Mouse (Mus musculus) hindbrain, embryonic 15.5 days (tissue): Measurements from ENCODE around the gene Lypd9. TPM values are rescaled to one million over a fixed set of nuclear protein-coding genes. Genes with fewer than 3 reads are reported as not detected.
"Not testable (repeated sequence)": the region's sequence is repeated elsewhere in the genome, so short reads cannot be mapped to it uniquely, and the experiment has no call there.

Experiments used
- ATAC-seq: fragments of 200-750 bp; cut with Nextera tagmentation; 2 replicates; pipeline ENCODE4 v1.8.0; 2017; ENCODE audit warnings: low read depth, moderate number of reproducible peaks, moderate TSS enrichment; ENCODE audit not compliant: low FRiP score
- H3K27ac ChIP-seq: fragments of 300-500 bp; sonication (generic); replicated peaks from 2 replicates; pipeline ENCODE4 v1.5.1; 2015; ENCODE audit warnings: mild to moderate bottlenecking, inconsistent platforms
- H3K27me3 ChIP-seq: fragments of 300-500 bp; sonication (generic); 2 replicates; pipeline ENCODE4 v1.6.1; 2015; ENCODE audit warnings: control low read depth, inconsistent platforms
- H3K36me3 ChIP-seq: fragments of 300-500 bp; sonication (generic); 2 replicates; pipeline ENCODE4 v1.6.1; 2015; ENCODE audit warnings: control low read depth, inconsistent platforms
- H3K4me1 ChIP-seq: fragments of 300-500 bp; sonication (generic); replicated peaks from 2 replicates; pipeline ENCODE4 v1.6.1; 2015; ENCODE audit warnings: control low read depth, inconsistent platforms
- H3K4me2 ChIP-seq: fragments of 300-500 bp; sonication (generic); 2 replicates; pipeline ENCODE4 v1.6.1; 2015; ENCODE audit warnings: moderate library complexity, mild to moderate bottlenecking, inconsistent platforms
- H3K4me3 ChIP-seq: fragments of 300-500 bp; sonication (generic); 2 replicates; pipeline ENCODE4 v1.5.1; 2015; ENCODE audit warnings: mild to moderate bottlenecking, inconsistent platforms
- H3K9ac ChIP-seq: fragments of 300-500 bp; sonication (generic); 2 replicates; pipeline ENCODE4 v1.6.1; 2015; ENCODE audit warnings: inconsistent platforms
- H3K9me3 ChIP-seq: fragments of 300-500 bp; sonication (generic); 2 replicates; pipeline ENCODE4 v1.6.1; 2016; ENCODE audit warnings: control low read depth, inconsistent platforms
- WGBS: fragments of 180-500 bp; shearing (Covaris S2); methylation state at CpG from one replicate; pipeline ENCODE4 v1.1.7; 2015; 5-methylcytosine and 5-hydroxymethylcytosine counted together
- polyA plus RNA-seq: library from polyadenylated mRNA; unstranded; fragments of >200 nt; fragmentation: Nextera tagmentation; extraction: Ambion mirVana; gene quantifications from 2 replicates; pipeline ENCODE4 v1.2.1, GENCODE M21; 2015

Gene Lypd9
- not detected in 2 replicates for polyA plus RNA-seq

GRCm38 (mm10) chr11:58452759-58453158 is at the start of gene Lypd9:
TSS of gene Lypd9 (minus strand) at chr11:58452923.
- H3K27me3 ChIP-seq, result no peaks in the 10 kb centered on the region
- H3K27ac ChIP-seq, result no peak within 1 kb of the TSS
- H3K4me2 ChIP-seq, result no peak within 1 kb of the TSS
- 0 out of 2 replicates have a peak, but pooled peaks cover 2% of the 10 kb centered on the region for H3K9me3 ChIP-seq
- no peak for ATAC-seq
- H3K9ac ChIP-seq, result no peak within 1 kb of the TSS
- H3K4me3 ChIP-seq, result no peak within 1 kb of the TSS
- H3K36me3 ChIP-seq, result no peaks in the 10 kb centered on the region
- no peaks in the 10 kb centered on the region for H3K4me1 ChIP-seq
- WGBS, result 93% methylated on average over 9 of the region's 9 CpGs

GRCm38 (mm10) chr11:58502472-58502871 is 49.7 kb upstream of the Lypd9 start, which contains the start of gene Olfr331:
TSS of gene Olfr331 (minus strand) at chr11:58502572.
- not testable (repeated sequence) for H3K27ac ChIP-seq, H3K9ac ChIP-seq, ATAC-seq, H3K9me3 ChIP-seq, H3K4me1 ChIP-seq, H3K27me3 ChIP-seq, H3K36me3 ChIP-seq, H3K4me3 ChIP-seq, H3K4me2 ChIP-seq

- Histone ChIP-seq H3K27ac (no peak overlapping the region), H3K9me3 (no peaks in the 10 kb centered on the region), H3K9ac (no peak overlapping the region), H3K27me3 (no peaks in the 10 kb centered on the region), H3K4me2 (no peak overlapping the region), H3K36me3 (no peaks in the 10 kb centered on the region), H3K4me1 (no peaks in the 10 kb centered on the region), H3K4me3 (no peak overlapping the region)
- no peak for ATAC-seq
- 45% methylated on average over 3 of the region's 3 CpGs for WGBS
Observed at GRCm38 (mm10) chr11:58499290-58499689, 46.6 kb upstream of the Lypd9 start.

GRCm38 (mm10) chr11:58498761-58499160 is 46.0 kb upstream of the Lypd9 start:
- H3K4me1 ChIP-seq, result no peaks in the 10 kb centered on the region
- no peak overlapping the region for H3K4me3 ChIP-seq
- H3K36me3 ChIP-seq, result no peaks in the 10 kb centered on the region
- no peak overlapping the region for H3K27ac ChIP-seq
- no peak overlapping the region for H3K4me2 ChIP-seq
- H3K27me3 ChIP-seq, result no peaks in the 10 kb centered on the region
- H3K9me3 ChIP-seq, result no peaks in the 10 kb centered on the region
- H3K9ac ChIP-seq, result no peak overlapping the region
- ATAC-seq, result no peak
- 90% methylated on average over 9 of the region's 9 CpGs for WGBS

GRCm38 (mm10) chr11:58492455-58492854 is 39.7 kb upstream of the Lypd9 start, which contains the start of gene Olfr332:
TSS of gene Olfr332 (minus strand) at chr11:58492555.
- WGBS, result 76% methylated on average over 2 of the region's 2 CpGs
- no peak within 1 kb of the TSS for H3K27ac ChIP-seq
- H3K9ac ChIP-seq, result no peak within 1 kb of the TSS
- H3K9me3 ChIP-seq, result no peaks in the 10 kb centered on the region
- H3K4me1 ChIP-seq, result no peaks in the 10 kb centered on the region
- no peak within 1 kb of the TSS for H3K4me2 ChIP-seq
- no peak within 1 kb of the TSS for H3K4me3 ChIP-seq
- no peak for ATAC-seq
- H3K27me3 ChIP-seq, result no peaks in the 10 kb centered on the region
- no peaks in the 10 kb centered on the region for H3K36me3 ChIP-seq

- no peak within 1 kb of the TSS for H3K4me2 ChIP-seq
Observed at GRCm38 (mm10) chr11:58462170-58462569, 9.4 kb upstream of the Lypd9 start, which contains the start of gene Olfr30. TSS of gene Olfr30 (minus strand) at chr11:58462270.

GRCm38 (mm10) chr11:58453592-58453991 is 869 bp upstream of the Lypd9 start:
- H3K4me1 ChIP-seq, result no peaks in the 10 kb centered on the region

More at GRCm38 (mm10) chr11:58462170-58462569, 9.4 kb upstream of the Lypd9 start, which contains the start of gene Olfr30:
- ATAC-seq, result no peak
- Histone ChIP-seq H3K27ac (no peak within 1 kb of the TSS), H3K9ac (no peak within 1 kb of the TSS), H3K9me3 (no peaks in the 10 kb centered on the region), H3K4me1 (no peaks in the 10 kb centered on the region), H3K36me3 (no peaks in the 10 kb centered on the region), H3K27me3 (no peaks in the 10 kb centered on the region), H3K4me3 (no peak within 1 kb of the TSS)

GRCm38 (mm10) chr11:58437866-58438265 is 14.9 kb downstream of the Lypd9 start:
- WGBS, result 61% methylated on average over 5 of the region's 5 CpGs
- H3K4me1 ChIP-seq, result no peaks in the 10 kb centered on the region
- no peak overlapping the region for H3K4me3 ChIP-seq
- ATAC-seq, result no peak
- no peak overlapping the region for H3K9ac ChIP-seq
- no peak overlapping the region for H3K4me2 ChIP-seq
- no peak overlapping the region for H3K27ac ChIP-seq
- no peaks in the 10 kb centered on the region for H3K9me3 ChIP-seq
- H3K36me3 ChIP-seq, result no peaks in the 10 kb centered on the region
- H3K27me3 ChIP-seq, result no peaks in the 10 kb centered on the region

More at GRCm38 (mm10) chr11:58453592-58453991, 869 bp upstream of the Lypd9 start:
- no peak overlapping the region for H3K4me2 ChIP-seq
- WGBS, result 78% methylated on average over 4 of the region's 4 CpGs
- no peak for ATAC-seq
- H3K9ac ChIP-seq, result no peak overlapping the region
- H3K4me3 ChIP-seq, result no peak overlapping the region
- H3K9me3 ChIP-seq, result 0 out of 2 replicates have a peak, but pooled peaks cover 2% of the 10 kb centered on the region
- H3K27ac ChIP-seq, result no peak overlapping the region
- no peaks in the 10 kb centered on the region for H3K36me3 ChIP-seq
- H3K27me3 ChIP-seq, result no peaks in the 10 kb centered on the region

- Histone ChIP-seq H3K4me1 (no peaks in the 10 kb centered on the region), H3K9ac (no peak within 1 kb of the TSS), H3K27ac (no peak within 1 kb of the TSS), H3K27me3 (no peaks in the 10 kb centered on the region), H3K4me3 (no peak within 1 kb of the TSS), H3K9me3 (no peaks in the 10 kb centered on the region), H3K36me3 (no peaks in the 10 kb centered on the region), H3K4me2 (no peak within 1 kb of the TSS)
- WGBS, result 83% methylated on average over 3 of the region's 3 CpGs
- ATAC-seq, result no peak
Observed at GRCm38 (mm10) chr11:58432259-58432658, 20.5 kb downstream of the Lypd9 start, which contains the start of gene Gm12253. TSS of gene Gm12253 (plus strand) at chr11:58432559.

- Histone ChIP-seq H3K9ac (no peak within 1 kb of the TSS), H3K4me2 (no peak within 1 kb of the TSS), H3K27me3 (no peaks in the 10 kb centered on the region), H3K9me3 (no peaks in the 10 kb centered on the region), H3K36me3 (no peaks in the 10 kb centered on the region), H3K27ac (no peak within 1 kb of the TSS), H3K4me3 (no peak within 1 kb of the TSS), H3K4me1 (no peaks in the 10 kb centered on the region)
- no peak for ATAC-seq
- WGBS, result 85% methylated on average over 1 of the region's 1 CpGs
Observed at GRCm38 (mm10) chr11:58420815-58421214, 31.9 kb downstream of the Lypd9 start, which contains the start of gene 1810065E05Rik. TSS of gene 1810065E05Rik (plus strand) at chr11:58421111.

GRCm38 (mm10) chr11:58418336-58418735 is 34.4 kb downstream of the Lypd9 start:
- WGBS, result 70% methylated on average over 3 of the region's 3 CpGs
- H3K4me3 ChIP-seq, result no peak overlapping the region
- no peak for ATAC-seq

GRCm38 (mm10) chr11:58408066-58408465 is 44.7 kb downstream of the Lypd9 start:
- ATAC-seq, result no peak
- 62% methylated on average over 3 of the region's 3 CpGs for WGBS
- Histone ChIP-seq H3K4me3 (no peak overlapping the region), H3K4me2 (no peak overlapping the region), H3K9ac (no peak overlapping the region), H3K9me3 (no peaks in the 10 kb centered on the region), H3K4me1 (no peaks in the 10 kb centered on the region), H3K36me3 (no peaks in the 10 kb centered on the region), H3K27ac (no peak overlapping the region), H3K27me3 (no peaks in the 10 kb centered on the region)

More at GRCm38 (mm10) chr11:58418336-58418735, 34.4 kb downstream of the Lypd9 start:
- H3K27me3 ChIP-seq, result no peaks in the 10 kb centered on the region
- no peak overlapping the region for H3K27ac ChIP-seq
- no peak overlapping the region for H3K9ac ChIP-seq
- H3K36me3 ChIP-seq, result no peaks in the 10 kb centered on the region
- no peaks in the 10 kb centered on the region for H3K9me3 ChIP-seq
- H3K4me2 ChIP-seq, result no peak overlapping the region
- H3K4me1 ChIP-seq, result no peaks in the 10 kb centered on the region

- peak overlapping the region; percentile 54; the same call in 1 of the 2 replicates for H3K27ac ChIP-seq
Observed at GRCm38 (mm10) chr11:58400655-58401054, 52.1 kb downstream of the Lypd9 start.

More at GRCm38 (mm10) chr11:58400655-58401054, 52.1 kb downstream of the Lypd9 start:
- Histone ChIP-seq H3K4me1 (peaks cover 11% of the 10 kb centered on the region), H3K4me3 (no peak overlapping the region), H3K9me3 (no peaks in the 10 kb centered on the region), H3K9ac (no peak overlapping the region), H3K27me3 (no peaks in the 10 kb centered on the region), H3K36me3 (no peaks in the 10 kb centered on the region), H3K4me2 (peak overlapping the region; percentile 11; the same call in 1 of the 2 replicates)
- no peak for ATAC-seq
- WGBS, result 29% methylated on average over 5 of the region's 5 CpGs
